Mouse (Mus musculus) T-cell, adult 2 months (primary cell): ENCODE measurements around the gene Myl6.

ENCODE experiments used
- DNase-seq: peaks from one replicate; pipeline ENCODE4 v3.0.0; 2022; ENCODE audit warnings: low spot score

Gene Myl6

DNA sequence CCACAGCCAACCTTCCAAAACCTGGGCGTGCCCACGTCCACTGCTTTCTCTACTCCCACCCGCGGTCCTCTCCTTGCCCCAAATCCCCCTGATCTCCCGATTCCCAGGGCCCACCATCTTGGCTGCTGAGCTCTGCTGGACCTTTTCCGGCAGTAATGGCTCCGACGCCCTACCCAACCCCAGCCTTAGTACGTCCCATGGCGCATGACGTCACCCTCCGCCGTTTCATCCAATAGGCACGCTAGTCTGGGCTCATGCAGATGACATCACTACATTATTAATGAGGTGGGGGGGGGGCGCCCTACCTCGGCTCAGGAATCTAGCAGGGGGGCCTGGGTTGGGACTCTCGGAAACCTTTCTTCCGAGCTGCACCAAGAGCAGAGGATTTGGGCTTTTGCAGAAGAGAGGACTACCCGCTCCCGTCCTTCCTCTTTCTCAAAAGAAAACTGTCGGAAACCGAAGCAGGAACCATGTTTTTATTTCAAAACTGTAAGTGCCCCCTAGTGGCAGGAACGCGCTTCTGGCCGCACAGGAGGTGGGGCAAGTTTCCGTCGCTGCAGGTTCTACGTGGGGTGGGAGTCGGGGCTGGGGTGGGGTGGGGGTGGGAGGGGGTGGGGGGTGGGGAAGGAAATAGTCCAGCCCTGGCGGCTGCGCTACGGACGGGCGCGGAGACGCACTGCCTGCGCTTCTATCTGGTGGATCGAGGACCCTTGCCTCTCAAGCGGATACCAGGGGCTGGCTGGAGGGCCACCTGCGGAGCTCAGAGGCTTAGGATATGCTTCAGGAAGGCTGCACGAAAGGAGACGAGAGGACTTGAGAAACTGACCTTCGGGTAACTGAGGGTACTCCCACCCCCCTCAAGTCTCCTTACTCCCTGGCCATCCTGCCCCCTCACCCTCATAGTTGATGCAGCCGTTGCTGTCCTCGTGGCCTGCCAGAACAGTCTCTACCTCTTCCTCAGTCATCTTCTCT, at the start of gene Myl6:
Gene Myl6 (minus strand): TSS at position 451 of the 972 bp plus-strand sequence.
- DNase-seq, result peak; percentile 97

DNA sequence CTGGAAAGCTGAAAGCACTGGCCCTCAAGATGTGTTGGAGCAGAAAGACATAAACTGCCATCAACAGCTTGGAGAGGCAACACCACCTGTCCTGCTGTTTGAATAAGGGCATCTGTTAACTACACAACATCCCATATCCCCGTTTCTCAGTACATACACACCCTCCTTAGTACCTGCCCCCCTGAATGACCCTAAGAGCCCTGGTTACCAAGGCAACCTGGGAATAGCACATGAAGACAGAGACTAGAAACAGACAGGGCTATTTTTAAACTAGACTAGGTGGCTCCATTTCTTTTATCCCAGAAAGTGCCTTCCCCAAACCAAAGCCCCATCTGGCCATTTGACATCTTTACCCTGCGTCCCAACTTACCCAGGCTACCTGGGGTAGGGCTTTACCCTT, 49.2 kb upstream of the Myl6 start:
- DNase-seq, result no peak

DNA sequence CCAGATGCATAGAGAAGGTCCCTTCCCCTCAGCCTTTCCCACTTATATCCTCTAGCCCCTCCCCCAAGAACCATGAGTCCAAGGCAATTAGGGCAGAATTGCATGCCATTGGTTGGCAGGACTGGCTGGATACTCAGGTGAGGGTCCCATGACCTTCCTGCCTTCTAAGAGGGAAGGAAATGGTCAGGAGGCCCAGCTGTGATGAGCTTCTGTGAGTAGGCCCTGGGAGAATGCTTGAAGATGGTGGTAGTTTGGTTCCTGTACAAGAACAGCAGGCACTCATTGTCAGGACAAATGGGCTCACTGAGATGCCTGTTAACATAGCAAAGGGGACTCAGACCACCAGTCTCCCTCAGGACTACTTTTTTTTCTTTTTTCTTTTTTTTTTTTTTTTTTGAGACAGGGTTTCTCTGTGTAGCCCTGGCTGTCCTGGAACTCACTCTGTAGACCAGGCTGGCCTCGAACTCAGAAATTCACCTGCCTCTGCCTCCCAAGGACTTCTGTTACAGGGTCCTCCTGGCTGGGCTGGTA, 44.5 kb upstream of the Myl6 start:
- no peak for DNase-seq

DNA sequence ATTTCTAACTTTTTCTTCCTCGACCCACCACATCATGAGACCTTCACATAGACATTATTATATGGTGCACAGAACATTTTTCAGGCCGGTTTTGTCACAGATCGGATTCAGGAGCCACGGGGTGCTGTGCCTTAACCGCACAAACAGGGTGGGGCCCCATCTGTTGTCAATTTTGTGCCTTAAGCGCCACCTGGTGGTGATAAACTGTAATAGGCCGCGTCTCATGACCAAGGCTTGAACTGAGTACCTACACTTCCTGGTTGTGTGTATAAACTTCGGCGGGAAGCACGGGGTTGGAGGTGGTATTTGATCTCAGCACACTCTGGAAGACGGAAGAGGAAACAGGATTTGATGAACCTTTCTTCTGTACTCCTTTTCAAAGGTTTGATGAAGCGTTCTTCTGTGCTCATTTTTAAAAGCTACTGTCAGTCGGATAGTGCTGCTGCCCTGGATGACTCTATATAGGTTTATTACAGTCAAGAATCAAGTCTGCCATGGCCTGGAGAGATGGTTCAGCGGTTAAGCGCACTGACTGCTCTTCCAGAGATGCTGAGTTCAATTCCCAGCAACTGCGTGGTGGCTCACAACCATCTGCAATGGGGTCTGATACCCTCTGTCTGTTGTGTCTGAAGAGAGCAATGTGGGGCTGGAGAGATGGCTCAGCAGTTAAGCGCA, 42.5 kb upstream of the Myl6 start:
- DNase-seq, result peak; percentile 94

DNA sequence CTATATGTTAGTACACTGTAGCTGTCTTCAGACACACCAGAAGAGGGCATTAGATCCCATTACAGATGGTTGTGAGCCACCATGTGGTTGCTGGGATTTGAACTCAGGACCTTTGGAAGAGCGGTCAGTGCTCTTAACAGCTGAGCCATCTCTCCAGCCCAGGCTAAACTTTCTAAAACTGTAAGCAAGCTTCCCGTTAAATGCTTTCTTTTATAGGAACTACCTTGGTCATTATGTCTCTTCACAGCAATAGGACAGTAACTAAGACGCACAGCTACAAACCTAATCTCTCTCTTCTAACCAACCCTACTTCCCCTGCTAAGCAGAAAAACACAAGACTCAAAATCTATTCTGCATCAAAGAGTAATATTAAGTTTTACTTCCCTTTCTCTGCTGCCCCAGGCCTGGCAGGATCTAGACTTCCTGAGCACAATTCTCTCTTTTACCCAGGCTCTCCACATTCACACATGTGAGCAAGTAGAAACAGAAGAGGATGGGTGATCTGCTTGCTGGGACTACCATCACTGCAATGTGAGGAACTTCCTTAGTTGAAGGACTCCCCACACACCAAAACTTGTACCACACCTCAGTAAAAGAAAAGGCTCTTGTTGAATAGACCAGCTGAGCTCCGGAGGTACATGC, 41.8 kb upstream of the Myl6 start:
- no peak for DNase-seq

DNA sequence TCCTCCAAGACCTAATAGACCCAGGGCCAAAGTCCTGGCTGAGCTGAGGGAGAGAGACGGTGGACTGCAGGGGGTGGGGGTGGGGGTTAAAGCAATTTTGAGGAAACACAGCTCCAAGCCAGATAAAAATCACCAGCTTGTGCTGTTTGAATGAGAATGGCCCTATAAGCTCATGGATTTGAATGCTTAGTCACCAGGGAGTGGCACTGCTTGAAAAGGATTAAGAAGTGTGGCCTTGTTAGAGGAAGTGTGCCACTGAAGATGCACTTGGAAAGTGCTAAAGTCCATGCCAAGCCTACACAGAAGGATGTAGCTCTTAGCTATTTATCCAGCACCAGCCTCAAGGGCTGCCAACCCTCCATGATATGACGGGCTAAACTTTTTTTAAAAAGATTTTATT, 41.3 kb upstream of the Myl6 start:
- DNase-seq, result no peak

DNA sequence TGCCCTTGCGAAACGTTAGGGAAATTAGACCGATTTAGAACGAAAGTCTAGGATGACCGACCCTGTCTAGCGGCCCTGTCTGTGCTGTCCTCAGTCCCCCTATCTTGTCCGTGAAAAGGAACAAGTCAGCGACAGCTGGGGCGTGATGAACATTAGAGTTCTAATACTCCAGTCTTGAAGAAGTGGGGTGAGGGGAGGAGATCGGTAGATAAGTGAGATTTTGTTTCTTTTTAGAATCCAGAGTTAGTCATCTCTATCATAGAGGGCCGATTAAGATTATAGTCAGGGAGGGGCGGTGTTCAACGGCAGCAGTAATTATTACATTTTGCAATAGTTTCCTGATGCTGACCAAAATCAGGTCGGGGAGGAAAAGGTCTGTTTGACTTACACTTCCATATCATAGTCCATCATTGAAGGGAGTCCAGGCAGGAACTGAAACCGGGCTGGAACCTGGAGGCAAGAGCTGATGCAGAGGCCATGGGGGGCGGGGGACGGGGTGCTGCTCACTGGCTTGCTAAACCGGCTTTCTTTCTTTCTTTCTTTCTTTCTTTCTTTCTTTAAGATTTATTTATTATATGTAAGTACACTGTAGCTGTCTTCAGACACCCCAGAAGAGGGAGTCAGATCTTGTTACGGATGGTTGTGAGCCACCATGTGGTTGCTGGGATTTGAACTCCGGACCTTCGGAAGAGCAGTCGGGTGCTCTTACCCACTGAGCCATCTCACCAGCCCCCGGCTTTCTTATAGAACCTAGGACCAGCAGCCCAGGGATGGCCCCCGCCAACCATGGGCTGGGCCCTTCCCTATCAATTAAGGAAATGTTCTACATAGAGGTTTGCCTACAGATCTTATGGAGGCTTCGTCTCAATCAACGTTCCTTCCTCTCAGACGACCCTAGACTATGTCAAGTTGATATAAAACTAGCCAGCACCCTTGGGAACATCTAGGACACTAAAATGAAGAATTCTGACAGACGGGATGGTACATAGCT, 32.7 kb upstream of the Myl6 start:
- no peak for DNase-seq

DNA sequence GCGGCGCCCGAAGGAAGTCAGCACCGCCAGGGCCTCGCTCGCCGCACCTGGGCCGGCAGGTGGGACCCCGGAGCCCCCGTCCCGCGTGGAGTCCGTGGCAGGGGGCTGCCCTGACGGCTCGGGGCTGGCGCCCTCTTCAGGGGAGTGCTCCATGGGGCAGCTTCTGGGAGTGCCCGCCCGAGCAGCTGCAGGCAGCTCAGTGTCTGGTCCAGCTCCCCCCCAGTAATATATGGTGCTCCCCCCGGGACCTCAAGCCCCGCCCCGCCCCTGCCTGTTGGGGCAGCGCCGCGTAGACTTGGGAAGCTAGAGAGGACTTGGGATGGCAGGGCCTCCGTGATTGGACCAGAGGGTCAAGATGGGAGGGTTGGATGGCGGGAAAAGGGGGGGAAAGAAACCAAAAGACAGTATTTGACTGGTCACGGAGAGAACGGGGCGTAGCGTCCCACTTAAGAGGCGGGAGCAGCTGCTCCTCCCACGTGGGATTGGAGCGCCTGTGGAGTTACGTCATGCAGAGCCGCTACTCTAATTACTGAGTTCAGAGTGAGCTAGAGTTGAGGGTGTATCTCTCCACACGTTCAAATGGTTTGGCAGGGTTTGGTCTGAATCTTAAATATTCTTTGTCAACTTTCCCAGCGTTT, 31.8 kb upstream of the Myl6 start, which contains the start of gene Esyt1:
Gene Esyt1 (minus strand): TSS at position 201 of the 638 bp plus-strand sequence.
- DNase-seq, result peak; percentile 96

DNA sequence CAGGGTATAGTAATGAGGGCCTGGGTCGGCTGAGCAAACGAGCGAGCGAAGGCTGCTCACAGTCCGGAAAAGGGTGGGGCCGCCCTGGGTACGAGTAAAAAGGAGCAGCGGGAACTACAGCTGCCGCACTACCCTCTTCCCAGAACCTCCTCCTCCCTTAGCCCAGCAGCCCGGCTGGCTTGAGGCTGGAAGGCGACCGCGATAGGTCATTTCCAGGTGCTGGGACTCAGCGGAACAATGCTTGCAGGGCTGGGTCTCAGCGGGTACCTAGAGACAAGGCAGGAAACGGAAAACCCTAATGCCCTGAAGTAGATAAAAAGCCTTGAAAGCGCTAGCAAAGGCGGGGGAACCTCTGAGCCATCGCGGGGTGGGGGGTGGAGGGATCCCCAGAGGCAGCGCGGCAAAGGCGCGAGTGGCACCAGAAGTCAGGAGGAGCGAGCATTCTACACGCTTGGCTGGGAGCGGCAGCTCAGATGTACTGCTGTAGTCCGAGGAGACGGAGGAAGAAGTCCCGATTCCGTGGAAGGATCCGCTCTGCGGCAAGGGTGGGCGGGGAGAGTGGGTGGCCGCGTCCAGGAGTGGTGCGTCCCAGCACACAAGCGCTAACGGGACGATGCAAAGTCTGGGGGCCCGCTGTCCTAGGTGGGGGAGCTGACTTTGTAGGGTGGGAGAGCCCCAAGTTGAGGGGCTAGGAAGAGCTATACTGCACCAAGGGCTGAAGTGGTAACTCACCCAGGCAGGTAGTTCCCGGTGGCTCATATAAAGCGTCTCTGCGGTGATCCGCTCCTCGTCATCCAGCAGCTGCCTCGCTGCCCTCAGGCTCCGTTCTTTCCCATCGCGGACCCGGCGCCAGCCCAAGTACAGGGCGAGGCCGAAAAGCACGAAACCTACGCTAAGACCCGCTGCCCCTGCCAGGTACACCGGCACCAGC, 31.1 kb upstream of the Myl6 start:
- peak; percentile 76 for DNase-seq

DNA sequence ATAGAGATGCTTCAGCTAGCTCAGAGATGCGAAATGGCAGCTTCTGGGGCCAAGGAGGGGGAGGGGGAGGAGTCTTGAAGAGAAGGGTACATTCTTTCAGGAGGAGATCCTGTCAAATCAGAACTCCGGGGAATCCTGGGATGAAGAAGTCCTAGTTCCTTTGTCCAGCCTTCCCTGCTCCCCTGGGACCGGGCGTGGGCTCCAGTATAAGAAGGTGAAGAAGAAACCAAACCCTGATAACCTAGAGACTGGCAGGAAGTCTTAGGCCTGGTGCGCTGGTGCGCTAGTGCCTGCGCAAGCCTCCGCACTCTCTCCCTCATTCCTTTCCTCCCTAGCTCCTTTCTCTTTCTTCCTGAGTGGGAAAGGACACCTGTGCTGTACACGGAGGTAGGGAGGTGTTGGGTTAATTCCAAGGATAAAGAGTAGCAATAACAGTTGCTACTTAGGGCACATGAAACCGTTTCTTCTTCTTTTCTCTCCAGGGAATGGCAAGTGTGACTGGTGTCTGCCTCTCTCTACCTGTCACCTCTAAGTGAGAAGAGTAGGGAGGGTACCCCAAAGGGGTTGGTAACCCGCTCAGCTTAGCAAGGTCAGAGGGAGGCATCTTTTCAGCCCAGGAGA, 30.3 kb upstream of the Myl6 start:
- peak; percentile 29 for DNase-seq

DNA sequence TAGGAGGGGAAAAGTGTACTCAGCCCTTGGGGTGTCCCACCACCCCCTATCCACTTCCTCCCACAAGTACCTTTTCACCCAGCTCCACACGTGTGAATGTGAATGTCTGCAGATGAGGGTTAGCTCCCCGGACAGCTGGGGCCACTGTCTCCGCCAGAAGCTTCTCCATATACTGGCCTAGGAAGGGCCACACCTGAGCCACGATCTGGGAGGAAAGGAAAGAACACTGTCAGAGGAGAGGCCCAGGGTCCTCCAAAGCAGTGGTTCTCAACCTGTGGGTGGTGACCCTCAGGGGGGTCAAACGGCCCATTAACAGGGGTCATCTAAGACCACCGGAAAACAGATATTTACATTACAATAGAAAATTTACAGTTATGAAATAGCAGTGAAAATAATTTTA, 28.4 kb upstream of the Myl6 start:
- DNase-seq, result no peak

DNA sequence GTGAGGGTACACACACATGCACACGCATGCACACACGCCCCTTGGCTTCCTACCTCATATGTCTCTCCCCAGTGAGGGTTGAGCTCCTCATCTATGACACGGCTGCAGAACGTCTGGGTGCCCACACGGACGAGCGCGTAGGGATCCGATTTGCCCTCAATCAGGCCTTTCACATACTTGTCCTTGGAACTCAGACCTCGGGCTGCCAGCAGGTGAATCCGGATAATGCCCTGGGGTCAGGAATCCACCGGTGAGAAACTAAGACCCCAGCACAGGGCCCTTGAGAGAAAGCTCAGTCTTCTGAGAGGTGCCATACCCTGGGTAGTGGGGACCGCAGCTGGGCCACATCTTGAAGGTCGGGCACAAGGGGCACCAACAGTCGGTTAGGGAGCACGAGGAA, 26.6 kb upstream of the Myl6 start:
- no peak for DNase-seq

DNA sequence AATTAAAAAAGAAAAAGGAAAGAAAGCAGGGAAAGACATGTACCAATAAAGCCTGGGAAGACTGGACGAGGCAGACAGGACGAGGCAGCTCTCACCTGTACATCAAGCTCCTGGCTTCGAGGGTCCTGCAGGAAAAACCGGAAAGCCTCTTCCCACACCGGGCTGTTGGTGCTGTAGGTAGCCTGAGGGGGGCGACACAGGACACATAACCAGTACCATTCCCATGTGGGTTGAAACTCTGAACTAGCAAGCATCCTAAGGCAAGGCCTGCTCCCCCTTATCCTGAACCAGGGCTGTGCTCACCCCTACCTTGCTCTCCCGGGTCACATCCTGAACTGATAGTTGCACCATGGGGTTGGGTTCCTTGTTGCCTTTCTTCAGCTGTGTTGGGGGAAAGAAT, 24.9 kb upstream of the Myl6 start:
- DNase-seq, result peak; percentile 48

DNA sequence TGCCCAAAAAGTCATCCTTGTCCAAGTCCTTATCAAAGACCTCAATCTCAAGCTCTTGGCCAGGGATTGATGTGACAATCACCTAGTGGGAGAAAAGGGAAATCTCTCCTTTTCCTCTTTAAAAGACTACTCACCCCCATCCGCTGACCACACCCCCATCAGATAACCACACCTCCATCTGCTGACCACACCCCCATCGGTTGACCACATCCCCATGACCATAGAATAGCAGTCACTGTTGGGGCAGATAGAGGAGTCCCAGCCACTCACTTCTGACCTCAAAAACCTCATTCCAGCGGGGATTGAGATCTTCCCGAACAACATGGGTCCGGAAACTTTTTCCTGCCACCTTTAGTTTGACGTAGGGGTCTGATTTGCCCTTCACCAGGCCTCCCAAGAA, 22.7 kb upstream of the Myl6 start:
- DNase-seq, result no peak

DNA sequence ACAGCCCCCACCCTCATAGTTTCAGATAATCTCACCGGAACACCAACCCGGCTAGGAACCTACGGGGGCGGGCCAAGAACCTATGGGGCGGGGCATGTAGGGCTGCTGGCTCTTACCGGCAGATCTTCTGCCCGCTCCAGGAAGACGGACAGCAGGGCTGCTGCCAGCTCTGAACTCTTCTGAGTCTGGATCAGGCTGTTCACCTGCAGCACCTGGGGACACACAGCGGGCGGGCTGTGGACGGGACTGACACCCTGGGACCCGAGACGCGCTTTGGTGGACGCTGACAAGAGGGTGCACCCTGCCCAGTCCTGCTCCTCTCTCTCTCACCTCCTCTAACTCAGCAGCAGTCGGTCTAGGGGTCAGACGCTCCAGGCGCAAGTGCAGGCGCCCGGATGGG, 22.1 kb upstream of the Myl6 start:
- DNase-seq, result no peak

DNA sequence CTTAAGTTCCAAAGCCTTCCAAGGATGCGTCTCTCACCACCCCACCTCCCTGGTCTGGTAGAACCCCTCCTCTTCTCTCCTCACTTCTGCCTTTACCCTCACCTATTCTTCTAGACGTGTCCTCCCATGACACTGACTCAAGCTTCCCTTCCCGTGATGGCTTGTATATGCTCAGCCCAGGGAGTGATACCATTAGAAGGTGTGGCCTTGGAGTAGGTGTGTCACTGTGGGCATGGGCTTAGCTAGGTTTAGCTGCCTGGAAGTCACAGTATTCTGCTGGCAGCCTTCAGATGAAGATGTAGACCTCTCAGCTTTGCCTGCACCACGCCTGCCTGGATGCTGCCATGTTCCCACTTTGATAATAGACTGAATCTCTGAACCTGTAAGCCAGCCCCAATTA, 21.1 kb upstream of the Myl6 start:
- no peak for DNase-seq

DNA sequence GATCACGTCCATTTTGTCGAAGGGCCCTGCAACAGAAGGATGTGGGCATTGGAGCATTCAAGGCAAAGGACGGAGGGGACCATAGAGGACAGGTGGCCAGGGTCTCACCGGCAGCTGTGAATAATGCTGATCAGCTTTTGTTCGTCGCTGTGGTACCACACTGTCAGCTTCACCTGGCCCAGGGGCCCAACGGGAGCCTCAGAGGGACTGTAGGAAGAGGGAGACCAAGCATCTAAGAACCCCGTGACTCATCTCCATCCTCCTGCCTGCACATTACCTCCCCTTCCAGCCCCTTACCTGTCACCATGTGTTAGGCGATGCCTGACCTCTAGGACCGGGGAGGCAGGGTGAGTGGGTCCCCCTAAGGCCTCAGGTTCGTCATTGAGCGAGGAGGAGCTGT, 17.8 kb upstream of the Myl6 start:
- no peak for DNase-seq

DNA sequence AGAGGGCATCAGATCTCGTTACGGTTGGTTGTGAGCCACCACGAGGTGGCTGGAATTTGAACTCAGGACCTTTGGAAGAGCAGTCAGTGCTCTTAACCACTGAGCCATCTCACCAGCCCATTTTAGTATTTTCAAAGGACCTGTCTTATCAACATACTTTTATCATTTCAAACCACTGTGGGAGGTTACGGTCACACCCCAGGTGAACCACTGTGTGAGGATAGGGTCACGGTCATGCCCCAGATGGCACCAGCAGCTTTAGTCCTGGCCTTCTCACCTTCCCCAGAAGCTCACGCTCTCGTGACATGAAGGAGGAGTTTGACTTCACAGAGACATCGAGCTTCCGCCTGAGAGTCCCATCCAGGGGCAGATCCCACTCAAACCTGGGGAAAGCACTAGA, 17.2 kb upstream of the Myl6 start:
- DNase-seq, result no peak

DNA sequence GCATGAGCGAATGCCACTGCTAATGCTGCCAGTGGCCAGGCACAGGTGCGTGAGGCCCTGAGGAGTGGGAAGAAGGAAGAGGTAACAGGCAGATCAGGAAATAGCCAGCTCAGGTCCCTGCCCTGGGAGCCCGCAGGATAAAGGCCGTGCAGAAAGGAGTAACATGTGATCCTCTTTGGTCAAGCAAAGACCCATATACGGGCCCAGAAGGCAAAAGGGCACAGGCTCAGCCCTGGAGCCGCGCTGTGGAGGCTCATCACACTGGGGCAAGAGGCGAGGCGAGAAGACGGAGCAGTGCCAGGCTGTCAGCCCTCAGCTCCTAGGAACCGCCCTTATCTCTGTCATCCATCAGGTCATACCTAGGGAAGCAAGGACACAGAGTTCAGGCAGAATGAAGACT, 16.4 kb upstream of the Myl6 start:
- DNase-seq, result no peak
